Mouse (Mus musculus) heart, postnatal 0 days (tissue): Measurements from ENCODE around the gene 1700008O03Rik. TPM values are rescaled to one million over a fixed set of nuclear protein-coding genes. Genes with fewer than 3 reads are reported as not detected.

Experiments
- ATAC-seq: fragments of 200-750 bp; cut with Nextera tagmentation; 2 replicates; pipeline ENCODE4 v1.8.0; 2017; ENCODE audit warnings: low read depth, moderate number of reproducible peaks, moderate library complexity; ENCODE audit not compliant: insufficient read depth
- DNase-seq: peaks from one replicate; pipeline ENCODE4 v3.0.0-alpha.2; 2016; ENCODE audit warnings: low spot score
- H3K27ac ChIP-seq: fragments of 300-500 bp; sonication (generic); 2 replicates; pipeline ENCODE4 v1.5.1; 2014; ENCODE audit warnings: low read depth, mild to moderate bottlenecking
- H3K27me3 ChIP-seq: fragments of 300-500 bp; sonication (generic); 2 replicates; pipeline ENCODE4 v1.6.1; 2014; ENCODE audit warnings: low read length, mixed read lengths; ENCODE audit not compliant: control insufficient read depth, insufficient read depth
- H3K36me3 ChIP-seq: fragments of 300-500 bp; sonication (generic); replicated peaks from 2 replicates; pipeline ENCODE4 v1.6.1; 2014; ENCODE audit warnings: low read length, mixed read lengths; ENCODE audit not compliant: control insufficient read depth, insufficient read depth
- H3K4me1 ChIP-seq: fragments of 300-500 bp; sonication (generic); 2 replicates; pipeline ENCODE4 v1.6.1; 2014; ENCODE audit warnings: antibody characterized with exemption; ENCODE audit not compliant: control insufficient read depth, insufficient read depth
- H3K4me2 ChIP-seq: fragments of 300-500 bp; sonication (generic); 2 replicates; pipeline ENCODE4 v1.6.1; 2014; ENCODE audit warnings: low read depth, mild to moderate bottlenecking, low read length, moderate library complexity
- H3K4me3 ChIP-seq: fragments of 300-500 bp; sonication (generic); 2 replicates; pipeline ENCODE4 v1.5.1; 2014; ENCODE audit warnings: low read depth, low read length
- H3K9ac ChIP-seq: fragments of 300-500 bp; sonication (generic); replicated peaks from 2 replicates; pipeline ENCODE4 v1.6.1; 2014; ENCODE audit warnings: low read depth, low read length, mixed read lengths
- H3K9me3 ChIP-seq: fragments of 300-500 bp; sonication (generic); replicated peaks from 2 replicates; pipeline ENCODE4 v1.6.1; 2016; ENCODE audit warnings: low read length; ENCODE audit not compliant: control insufficient read depth
- CTCF ChIP-seq: IDR thresholded peaks from 2 replicates; pipeline ENCODE4 v1.5.1; 2016; ENCODE audit warnings: antibody characterized with exemption, control low read depth, low read depth
- EP300 ChIP-seq: IDR thresholded peaks from 2 replicates; pipeline ENCODE4 v1.6.1; 2016; ENCODE audit warnings: antibody characterized with exemption, low read depth
- WGBS: fragments of 180-500 bp; shearing (Covaris S2); extraction: QIAGEN DNeasy Blood & Tissue Kit; methylation state at CpG from one replicate; pipeline ENCODE4 v1.1.7; 2014; 5-methylcytosine and 5-hydroxymethylcytosine counted together
- polyA plus RNA-seq: library from polyadenylated mRNA; unstranded; fragments of >200 nt; fragmentation: Nextera tagmentation; extraction: Ambion mirVana; gene quantifications from 2 replicates; pipeline ENCODE4 v1.2.1, GENCODE M21; 2015
- total RNA-seq: library from RNA; depleted of rRNA; stranded (reverse); fragments of >200 nt; gene quantifications from 2 replicates; pipeline ENCODE4 v1.2.3, GENCODE M21; 2014; ENCODE audit warnings: low replicate concordance

The 1700008O03Rik gene
- total and polyA plus RNA-seq, 2 experiments from 2014 or later, result 0.14 TPM; not detected in 1

DNA sequence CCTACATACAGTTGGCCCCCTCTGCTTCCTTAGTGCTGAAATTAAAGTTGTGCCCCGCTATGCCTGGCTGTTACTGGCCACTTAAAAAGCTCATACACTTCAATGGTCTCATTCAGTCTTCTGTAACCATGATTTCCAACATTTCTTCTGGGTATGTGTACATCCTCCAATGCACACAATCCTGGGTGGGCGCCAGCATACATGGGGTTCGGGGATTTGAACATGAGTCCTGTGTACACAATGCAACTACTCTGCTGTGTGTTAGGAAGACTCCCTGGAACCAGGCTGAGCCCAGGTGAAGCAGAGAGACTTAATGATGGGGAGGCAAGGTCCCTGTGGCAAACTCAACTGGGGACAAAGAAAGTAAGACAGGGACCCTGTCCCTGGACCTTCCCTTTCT is 9.8 kb downstream of the 1700008O03Rik start:
- ATAC-seq (no peak), DNase-seq (no peak)
- WGBS, result 66% methylated on average over 3 of the region's 3 CpGs
- Histone ChIP-seq H3K9ac (no peak overlapping the region), H3K4me3 (no peak overlapping the region), H3K27ac (no peak overlapping the region), H3K4me1 (peaks cover 13% of the 10 kb centered on the region), H3K27me3 (no peaks in the 10 kb centered on the region), H3K36me3 (no peaks in the 10 kb centered on the region), H3K4me2 (no peak overlapping the region), H3K9me3 (0 out of 2 replicates have a peak, but pooled peaks cover 3% of the 10 kb centered on the region)
- TF ChIP-seq EP300 (no peak), CTCF (no peak)

DNA sequence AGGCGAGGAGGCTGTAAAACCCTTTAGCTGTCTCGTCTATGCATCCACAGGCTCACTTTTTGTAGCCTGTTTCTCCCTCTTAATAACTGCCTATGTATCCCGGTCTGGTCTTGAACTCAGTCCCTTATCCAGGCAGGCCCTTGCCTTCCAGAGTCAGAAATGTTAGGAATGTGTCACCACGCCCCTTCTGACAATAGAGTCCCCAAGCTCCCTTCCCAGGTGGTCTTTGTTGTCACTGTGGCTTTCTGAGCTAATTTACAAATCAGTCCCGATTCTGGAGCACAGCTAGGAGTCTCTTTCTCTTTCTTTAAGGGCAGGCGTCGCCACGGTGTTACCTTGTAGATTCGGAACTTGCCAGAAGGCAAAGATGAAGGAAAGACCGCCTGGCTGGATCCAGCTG is 10.4 kb downstream of the 1700008O03Rik start:
- 14% methylated on average over 10 of the region's 10 CpGs for whole genome bisulfite sequencing
- DNase-seq (no peak), ATAC-seq (no peak)
- Histone ChIP-seq H3K4me1 (peaks cover 13% of the 10 kb centered on the region), H3K4me2 (no peak overlapping the region), H3K27ac (no peak overlapping the region), H3K27me3 (no peaks in the 10 kb centered on the region), H3K4me3 (no peak overlapping the region), H3K9ac (no peak overlapping the region), H3K9me3 (no peaks in the 10 kb centered on the region), H3K36me3 (no peaks in the 10 kb centered on the region)
- no peak for TF ChIP-seq CTCF
- no peak for TF ChIP-seq EP300

DNA sequence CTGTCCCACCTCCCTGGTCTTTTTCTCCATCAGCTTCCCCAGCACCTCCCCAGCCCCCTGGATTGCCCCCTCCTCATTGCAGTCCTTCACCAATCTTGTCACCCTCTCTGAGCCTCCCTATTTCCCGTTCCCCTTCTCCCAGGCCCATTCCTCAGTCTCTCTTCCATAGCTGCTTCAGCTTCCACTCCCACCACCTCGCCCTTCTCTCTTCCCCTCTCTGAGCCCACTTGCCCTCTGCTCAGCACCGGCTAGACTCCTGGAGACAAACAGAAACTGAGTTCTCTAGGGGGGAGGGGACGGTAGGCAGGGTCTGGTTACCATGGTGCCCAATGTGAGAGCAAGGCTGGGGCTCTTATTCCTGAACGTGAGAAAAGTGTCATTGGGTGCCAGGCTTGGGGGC is 10.9 kb downstream of the 1700008O03Rik start:
- peak overlapping the region; percentile 78 for H3K4me2 ChIP-seq
- peaks cover 13% of the 10 kb centered on the region for H3K4me1 ChIP-seq
- WGBS, result 12% methylated on average over 5 of the region's 5 CpGs
- ATAC-seq (no peak), DNase-seq (no peak)
- TF ChIP-seq EP300 (no peak), CTCF (no peak)
- peak overlapping the region; percentile 52 for H3K4me3 ChIP-seq
- H3K27me3 ChIP-seq, result no peaks in the 10 kb centered on the region
- no peak overlapping the region for H3K9ac ChIP-seq
- H3K27ac ChIP-seq, result no peak overlapping the region
- H3K36me3 ChIP-seq, result no peaks in the 10 kb centered on the region
- no peaks in the 10 kb centered on the region for H3K9me3 ChIP-seq

DNA sequence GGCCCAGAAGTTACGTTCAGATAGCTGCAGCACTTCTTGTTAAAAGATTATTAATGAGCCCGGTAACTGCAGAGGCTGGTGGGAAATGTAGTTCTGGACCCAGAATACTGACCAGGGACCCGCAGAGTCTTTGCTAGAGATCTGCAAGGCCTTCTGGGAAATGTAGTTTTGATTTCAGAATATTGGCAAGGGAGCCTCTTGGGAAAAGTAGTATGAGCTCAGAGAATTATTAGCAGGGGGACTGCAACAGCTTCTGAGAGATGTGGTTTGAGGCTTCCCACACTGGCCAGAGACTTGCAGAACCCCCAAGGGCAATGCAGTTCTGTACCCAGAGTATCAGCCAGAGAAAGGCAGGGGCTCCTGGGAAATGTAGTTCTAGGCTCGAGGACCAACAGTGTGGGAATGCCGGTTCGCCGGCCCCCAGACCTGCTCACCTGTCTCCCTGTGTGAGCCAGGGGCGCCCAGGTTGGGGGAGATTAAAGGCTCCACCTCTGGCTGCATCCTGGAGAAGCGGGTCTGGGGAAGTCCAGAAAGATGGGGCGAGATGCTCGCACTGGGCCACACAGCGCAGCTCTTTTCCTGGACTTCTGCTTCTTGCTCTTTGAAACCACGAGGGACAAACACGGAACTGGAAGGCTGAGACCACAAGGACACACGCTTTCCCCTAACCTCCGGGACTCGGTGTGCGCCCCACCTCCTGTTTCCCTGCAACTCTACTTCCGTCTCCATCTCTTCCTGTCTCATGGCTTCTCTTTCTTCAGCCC is 11.5 kb downstream of the 1700008O03Rik start:
- H3K27me3 ChIP-seq, result no peaks in the 10 kb centered on the region
- peak overlapping the region; percentile 52 for H3K4me3 ChIP-seq
- no peak for TF ChIP-seq EP300
- peak overlapping the region; percentile 78 for H3K4me2 ChIP-seq
- no peaks in the 10 kb centered on the region for H3K9me3 ChIP-seq
- peaks cover 13% of the 10 kb centered on the region for H3K4me1 ChIP-seq
- H3K9ac ChIP-seq, result peak overlapping the region; percentile 27
- peak; percentile 87 for ATAC-seq
- H3K27ac ChIP-seq, result no peak overlapping the region
- WGBS, result 1% methylated on average over 19 of the region's 19 CpGs
- peak; percentile 90 for DNase-seq
- no peaks in the 10 kb centered on the region for H3K36me3 ChIP-seq

DNA sequence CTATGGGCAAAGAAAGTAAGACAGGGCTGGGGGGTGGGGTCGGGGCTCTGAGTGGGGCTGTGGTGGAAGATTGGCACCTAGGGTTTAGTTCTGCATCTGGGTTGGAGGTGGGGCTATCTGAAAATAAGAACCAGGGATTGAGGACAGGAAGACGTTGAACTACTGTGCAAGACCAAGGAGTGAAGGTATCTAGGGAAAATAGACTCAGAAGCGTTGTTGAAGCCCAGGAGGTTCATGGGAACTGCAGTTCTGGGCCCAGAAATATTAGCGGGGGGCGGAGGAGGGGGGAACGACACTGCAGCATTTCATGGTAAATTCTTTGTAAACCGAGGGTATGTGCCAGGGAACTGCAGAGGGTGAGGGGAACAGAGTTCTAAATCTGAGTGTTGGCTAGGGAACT is 12.2 kb downstream of the 1700008O03Rik start:
- Histone ChIP-seq H3K4me2 (peak overlapping the region; percentile 78), H3K9me3 (no peaks in the 10 kb centered on the region), H3K27ac (no peak overlapping the region), H3K4me1 (peaks cover 9% of the 10 kb centered on the region), H3K4me3 (peak overlapping the region; percentile 52), H3K36me3 (no peaks in the 10 kb centered on the region), H3K27me3 (no peaks in the 10 kb centered on the region), H3K9ac (no peak overlapping the region)
- ATAC-seq (no peak), DNase-seq (no peak)
- 10% methylated on average over 7 of the region's 7 CpGs for WGBS
- TF ChIP-seq EP300 (no peak), CTCF (no peak)

DNA sequence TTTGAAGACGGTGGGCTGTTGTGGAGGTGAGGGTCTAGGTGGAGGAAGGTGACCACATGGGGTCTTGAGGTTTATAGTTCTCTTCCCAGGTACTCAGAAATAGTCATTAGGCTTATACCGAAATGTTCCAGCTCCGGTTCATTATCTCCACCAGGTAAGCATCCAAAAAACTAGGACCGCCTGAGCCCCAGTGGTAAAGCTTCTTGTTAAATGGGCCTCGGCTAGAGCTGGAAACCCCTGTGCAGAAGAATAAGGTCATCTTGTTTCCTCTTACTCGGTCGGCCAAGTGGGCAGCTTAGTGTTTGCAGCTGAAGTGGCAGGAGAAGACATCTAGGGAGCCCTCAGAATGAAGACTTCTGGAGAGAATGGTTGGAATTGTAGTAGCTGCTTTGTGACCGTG is 12.9 kb downstream of the 1700008O03Rik start:
- no peak overlapping the region for H3K9ac ChIP-seq
- H3K36me3 ChIP-seq, result no peaks in the 10 kb centered on the region
- no peak overlapping the region for H3K27ac ChIP-seq
- peaks cover 6% of the 10 kb centered on the region; the same call in 1 of the 2 replicates for H3K4me1 ChIP-seq
- no peak for TF ChIP-seq CTCF
- no peak for TF ChIP-seq EP300
- H3K27me3 ChIP-seq, result no peaks in the 10 kb centered on the region
- ATAC-seq (no peak), DNase-seq (no peak)
- WGBS, result 87% methylated on average over 8 of the region's 8 CpGs
- no peaks in the 10 kb centered on the region for H3K9me3 ChIP-seq
- H3K4me3 ChIP-seq, result no peak overlapping the region
- H3K4me2 ChIP-seq, result no peak overlapping the region
